Mouse (Mus musculus): ENCODE data around the gene Tmem51. TPM values are rescaled to one million over a fixed set of nuclear protein-coding genes. Genes with fewer than 3 reads are reported as not detected.

The Tmem51 gene
- total RNA-seq (2021) = 1 to 10 TPM; 3.9 to 4.5 TPM
- long read RNA-seq, experiment 1, transcript Tmem51-201 (3 exons, 1,875 nt) = major isoform, 7 of 10 reads
- long read RNA-seq, experiment 1, partial matches to known transcripts = 0 of 10 reads
- long read RNA-seq, experiment 1, other reads (novel, unspliced or antisense) = 3 of 10 reads
- long read RNA-seq, experiment 2, transcript Tmem51-201 (3 exons, 1,875 nt) = major isoform, 11 of 14 reads
- long read RNA-seq, experiment 2, partial matches to known transcripts = 0 of 14 reads
- long read RNA-seq, experiment 2, other reads (novel, unspliced or antisense) = 3 of 14 reads

DNA sequence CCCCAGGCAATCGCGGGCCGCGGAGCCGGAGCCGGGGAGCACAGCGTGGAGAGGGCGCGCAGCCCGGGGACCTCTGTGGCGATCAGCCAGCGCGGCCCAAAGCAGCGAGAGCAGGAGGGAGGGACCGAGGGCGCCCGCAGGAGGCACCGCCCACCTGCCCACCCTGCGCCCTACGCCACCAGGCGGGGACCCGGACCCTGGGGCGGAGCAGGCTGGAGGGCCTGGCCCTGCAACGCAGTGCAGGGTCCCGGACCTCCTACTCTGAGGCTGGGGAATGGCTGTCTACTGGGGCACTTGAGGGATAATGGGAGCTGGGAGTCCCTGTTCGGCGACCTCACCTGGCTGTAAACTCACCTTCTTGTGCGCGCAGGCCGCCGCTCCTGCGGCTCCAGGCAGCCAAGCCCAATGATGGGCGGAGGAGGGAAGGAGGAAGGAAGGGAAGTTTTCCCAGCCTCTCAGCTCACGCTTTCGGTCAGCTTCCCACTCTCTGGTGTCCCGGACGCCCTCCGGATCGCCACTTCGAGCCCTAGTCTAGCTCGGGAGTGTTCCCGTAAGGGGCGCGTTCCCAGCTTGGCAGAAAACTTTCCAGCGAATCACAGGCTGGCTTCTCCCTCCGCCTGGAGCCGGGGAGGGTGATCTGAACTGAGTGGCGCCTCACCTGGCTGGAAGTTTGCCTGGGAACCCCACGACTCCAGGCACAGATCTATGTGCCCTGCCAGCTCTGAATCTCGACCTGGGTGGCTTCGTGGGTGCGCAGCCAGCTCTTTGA is at the start of gene Tmem51:
Gene Tmem51, minus strand, starts transcription at position 174 of the 769 bp plus-strand sequence.
- no peak for DNase-seq (ENCODE audit: low spot score in 2 of 2)
- Histone ChIP-seq H3K4me3 (peak within 1 kb of the TSS; percentile 58), H3K27ac (peak within 1 kb of the TSS; percentile 84)
- TF ChIP-seq CTCF (conservative IDR thresholded peaks at IDR 0.05) = peak; percentile 2; the same call in 1 of the 2 replicates

DNA sequence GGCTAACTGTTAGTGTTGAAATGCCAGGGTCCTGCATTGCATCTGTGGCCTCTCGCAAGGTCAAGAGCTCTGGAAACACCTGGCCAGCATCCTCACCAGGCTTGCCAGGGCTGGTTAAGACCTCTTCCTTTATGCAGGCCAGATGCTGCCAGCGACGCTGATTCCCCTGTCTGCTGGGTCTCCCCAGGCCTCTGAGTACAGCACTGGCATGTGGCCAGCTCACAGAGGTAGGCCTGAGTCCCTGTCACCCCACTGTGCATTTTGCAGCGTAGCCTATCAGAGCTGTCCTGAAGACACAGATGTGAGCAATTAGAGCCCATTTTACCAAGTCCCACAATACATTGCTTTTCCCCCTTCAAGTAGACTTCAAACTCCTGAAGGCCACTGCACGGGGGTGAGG is 46.1 kb upstream of the Tmem51 start:
- DNase-seq (ENCODE audit: low spot score in 2 of 2) = no peak
- Histone ChIP-seq H3K4me3 (no peak overlapping the region), H3K27ac (no peak overlapping the region)
- TF ChIP-seq CTCF (conservative IDR thresholded peaks at IDR 0.05) = no peak

- DNase-seq (ENCODE audit: low spot score in 2 of 2) = no peak
- no peak overlapping the region for H3K4me3 ChIP-seq
- no peak overlapping the region for H3K27ac ChIP-seq
- no peak for TF ChIP-seq CTCF (conservative IDR thresholded peaks at IDR 0.05)
Measured at GRCm38 (mm10) chr4:142127275-142127788, 43.2 kb upstream of the Tmem51 start.

DNA sequence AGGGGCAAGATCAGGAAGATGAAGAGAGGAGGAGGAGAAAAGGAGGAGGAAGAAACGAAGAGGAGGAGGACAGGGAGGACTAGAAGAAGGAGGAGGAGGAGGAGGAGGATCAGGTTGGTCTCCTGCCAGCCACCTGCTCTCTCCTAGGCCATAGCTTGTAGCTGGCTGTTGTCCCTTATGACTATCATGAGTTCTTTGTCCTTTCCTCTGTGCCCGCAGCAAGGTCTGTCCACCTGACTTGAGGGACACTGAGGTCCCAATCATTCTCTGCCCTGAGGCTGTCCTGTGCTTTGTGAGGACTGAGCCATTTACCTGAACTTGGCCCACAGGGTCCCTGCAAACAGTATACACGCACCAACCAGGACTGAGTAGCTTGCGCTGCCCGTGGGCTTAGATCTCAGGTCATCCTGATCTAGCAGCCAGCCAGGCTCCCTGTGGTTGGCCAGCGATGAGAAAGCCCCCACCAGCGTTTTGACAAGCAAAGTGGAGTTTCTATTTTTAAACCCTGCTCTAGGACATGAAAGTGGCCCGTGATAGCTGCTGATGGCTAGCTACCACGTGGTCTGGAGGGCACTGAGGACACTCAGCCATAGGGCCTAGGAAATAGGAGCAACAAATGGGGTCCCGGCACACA is 42.7 kb upstream of the Tmem51 start:
- Histone ChIP-seq H3K4me3 (no peak overlapping the region), H3K27ac (no peak overlapping the region)
- no peak for TF ChIP-seq CTCF (conservative IDR thresholded peaks at IDR 0.05)
- DNase-seq (ENCODE audit: low spot score in 2 of 2) = no peak

DNA sequence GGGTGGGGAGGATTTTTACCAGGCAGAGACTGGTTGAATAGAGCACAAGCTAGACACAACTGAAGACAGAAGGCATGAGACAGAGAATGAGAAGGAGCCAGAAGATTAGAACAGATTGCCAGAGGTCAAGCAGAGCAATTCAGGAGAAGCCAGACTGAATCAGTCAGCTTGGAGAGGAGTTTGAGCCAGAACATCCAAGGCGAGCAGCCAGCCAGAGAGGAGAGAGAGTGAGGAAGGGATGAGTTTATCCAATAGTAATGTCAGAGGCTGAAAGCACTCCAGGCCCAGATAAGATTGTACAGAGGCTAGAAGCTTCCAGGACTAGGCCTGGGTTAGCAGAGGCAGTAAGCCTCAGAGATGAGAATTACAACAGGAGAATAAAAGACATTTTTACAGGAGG is 37.1 kb upstream of the Tmem51 start:
- Histone ChIP-seq H3K27ac (no peak overlapping the region), H3K4me3 (no peak overlapping the region)
- TF ChIP-seq CTCF (conservative IDR thresholded peaks at IDR 0.05) = no peak
- DNase-seq (ENCODE audit: low spot score in 2 of 2) = no peak

GRCm38 (mm10) chr4:142118522-142118921 is 34.4 kb upstream of the Tmem51 start:
- Histone ChIP-seq H3K4me3 (no peak overlapping the region), H3K27ac (no peak overlapping the region)
- no peak for DNase-seq (ENCODE audit: low spot score in 2 of 2)
- TF ChIP-seq CTCF (conservative IDR thresholded peaks at IDR 0.05) = no peak

DNA sequence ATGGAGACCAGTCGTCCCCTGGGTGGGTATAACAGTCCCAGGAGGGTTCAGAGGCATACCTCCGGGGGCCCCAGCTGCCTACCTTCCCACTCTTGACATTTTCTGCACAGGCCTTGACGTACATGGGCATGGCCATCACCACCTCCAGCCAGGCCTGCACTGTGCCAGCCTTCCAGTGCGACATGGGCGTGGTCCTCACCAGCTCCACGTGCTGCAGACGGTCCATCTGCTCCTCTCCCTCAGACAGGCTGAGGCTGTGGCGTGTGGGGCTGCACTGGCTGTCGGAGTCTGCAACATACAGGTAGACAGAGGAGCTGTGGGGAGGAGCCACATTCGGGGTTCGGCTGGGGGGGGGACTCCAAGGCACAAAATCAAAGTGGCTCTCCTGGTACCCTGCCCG is 33.9 kb upstream of the Tmem51 start:
- Histone ChIP-seq H3K4me3 (no peak overlapping the region), H3K27ac (no peak overlapping the region)
- DNase-seq (ENCODE audit: low spot score in 2 of 2) = no peak
- TF ChIP-seq CTCF (conservative IDR thresholded peaks at IDR 0.05) = no peak

DNA sequence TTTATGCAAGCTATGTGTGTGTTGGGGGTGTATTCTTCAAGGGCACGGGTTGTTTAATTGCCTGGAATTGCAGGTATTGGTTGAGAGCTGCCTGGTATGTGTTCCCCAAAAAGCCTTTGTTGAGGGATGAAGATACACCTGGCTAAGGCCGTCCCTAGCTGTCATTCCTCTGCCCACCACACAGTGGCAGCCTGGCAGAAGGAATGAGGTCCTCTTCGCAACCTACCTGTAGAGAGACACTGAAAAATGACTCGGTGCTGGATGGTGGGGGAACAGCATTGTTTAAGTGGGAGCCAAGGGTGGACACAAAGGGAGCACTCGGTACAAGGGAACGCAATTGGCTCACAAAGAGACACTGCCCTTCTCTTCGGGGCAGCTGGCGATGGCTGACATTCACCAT is 29.2 kb upstream of the Tmem51 start:
- DNase-seq (ENCODE audit: low spot score in 2 of 2) = peak; percentile 6 to 43
- TF ChIP-seq CTCF (conservative IDR thresholded peaks at IDR 0.05) = peak; percentile 85

GRCm38 (mm10) chr4:142103081-142103671 is 19.1 kb upstream of the Tmem51 start:
- Histone ChIP-seq H3K4me3 (no peak overlapping the region), H3K27ac (no peak overlapping the region)
- TF ChIP-seq CTCF (conservative IDR thresholded peaks at IDR 0.05) = no peak
- DNase-seq (ENCODE audit: low spot score in 2 of 2) = no peak

More for the DNA sequence above, 29.2 kb upstream of the Tmem51 start:
- H3K27ac ChIP-seq = no peak overlapping the region
- H3K4me3 ChIP-seq = no peak overlapping the region

GRCm38 (mm10) chr4:142098303-142098702 is 14.2 kb upstream of the Tmem51 start:
- peak; percentile 48 to 86 for DNase-seq (ENCODE audit: low spot score in 2 of 2)

GRCm38 (mm10) chr4:142097871-142098270 is 13.8 kb upstream of the Tmem51 start:
- no peak for DNase-seq (ENCODE audit: low spot score in 2 of 2)

More at GRCm38 (mm10) chr4:142098303-142098702, 14.2 kb upstream of the Tmem51 start:
- Histone ChIP-seq H3K27ac (no peak overlapping the region), H3K4me3 (no peak overlapping the region)
- peak; percentile 93 for TF ChIP-seq CTCF (conservative IDR thresholded peaks at IDR 0.05)

DNA sequence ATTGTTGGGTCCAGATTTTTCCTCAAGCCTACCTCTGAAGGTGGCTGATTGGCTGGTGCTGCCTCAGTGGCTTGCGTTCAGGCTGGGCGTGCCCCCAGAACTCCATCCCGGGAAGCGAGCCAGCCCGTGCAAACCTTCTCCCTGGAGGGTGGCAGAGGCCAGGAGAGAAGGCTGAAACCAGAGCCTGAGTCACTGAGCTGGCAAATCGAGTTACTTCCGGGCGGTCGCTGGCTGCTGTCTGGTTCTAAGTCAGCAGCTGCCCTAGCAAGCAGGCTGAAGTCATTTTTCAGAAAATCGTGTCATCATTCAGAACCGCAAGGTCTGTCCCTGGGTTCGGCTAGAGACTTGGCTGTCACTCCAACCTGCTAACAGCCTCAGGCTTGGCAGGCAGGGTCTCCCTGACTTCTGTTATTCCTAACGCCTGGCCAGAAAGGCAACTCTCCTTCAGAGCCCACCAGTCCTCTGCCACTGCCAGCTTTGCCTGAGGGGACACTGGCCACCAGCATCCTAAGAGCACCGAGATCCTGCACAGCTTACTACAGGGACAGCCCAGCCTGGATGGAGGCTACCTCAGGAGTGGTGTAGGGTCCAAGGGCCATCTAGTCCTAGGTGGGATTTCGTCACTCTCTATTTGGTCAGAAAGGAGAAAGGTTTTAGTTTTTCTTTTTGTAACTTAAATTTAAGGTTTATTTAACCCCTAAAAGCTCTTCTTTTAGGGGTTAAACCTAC is 11.6 kb upstream of the Tmem51 start:
- Histone ChIP-seq H3K4me3 (no peak overlapping the region), H3K27ac (no peak overlapping the region)
- DNase-seq (ENCODE audit: low spot score in 2 of 2) = no peak
- TF ChIP-seq CTCF (conservative IDR thresholded peaks at IDR 0.05) = no peak

More at GRCm38 (mm10) chr4:142097871-142098270, 13.8 kb upstream of the Tmem51 start:
- no peak overlapping the region for H3K4me3 ChIP-seq
- peak overlapping the region; percentile 4; the same call in 1 of the 2 replicates for H3K27ac ChIP-seq
- no peak for TF ChIP-seq CTCF (conservative IDR thresholded peaks at IDR 0.05)
